Mouse (Mus musculus) limb, embryonic 14.5 days (tissue): Measurements from ENCODE around the gene A730049H05Rik. TPM values are rescaled to one million over a fixed set of nuclear protein-coding genes. Genes with fewer than 3 reads are reported as not detected.

ENCODE experiments used
- ATAC-seq: fragments of 200-750 bp; cut with Nextera tagmentation; 2 replicates; pipeline ENCODE4 v1.8.0; 2017; ENCODE audit warnings: low read depth, moderate number of reproducible peaks, moderate TSS enrichment; ENCODE audit not compliant: low FRiP score
- DNase-seq: peaks from one replicate; pipeline ENCODE4 v3.0.0-alpha.2; 2015; ENCODE audit warnings: low spot score
- H3K27ac ChIP-seq: fragments of 300-500 bp; sonication (generic); replicated peaks from 2 replicates; pipeline ENCODE4 v1.5.1; 2014; ENCODE audit warnings: low read depth, mild to moderate bottlenecking, low read length, moderate library complexity, mixed read lengths
- H3K27me3 ChIP-seq: fragments of 300-500 bp; sonication (generic); 2 replicates; pipeline ENCODE4 v1.6.1; 2014; ENCODE audit warnings: low read length, mixed read lengths; ENCODE audit not compliant: control insufficient read depth, insufficient read depth
- H3K36me3 ChIP-seq: fragments of 300-500 bp; sonication (generic); 2 replicates; pipeline ENCODE4 v1.6.1; 2014; ENCODE audit warnings: mild to moderate bottlenecking, low read length, moderate library complexity, mixed read lengths; ENCODE audit not compliant: control insufficient read depth, insufficient read depth
- H3K4me1 ChIP-seq: fragments of 300-500 bp; sonication (generic); 2 replicates; pipeline ENCODE4 v1.6.1; 2014; ENCODE audit warnings: antibody characterized with exemption, low read length, mixed read lengths; ENCODE audit not compliant: control insufficient read depth, insufficient read depth
- H3K4me2 ChIP-seq: fragments of 300-500 bp; sonication (generic); replicated peaks from 2 replicates; pipeline ENCODE4 v1.6.1; 2014; ENCODE audit warnings: low read depth, mild to moderate bottlenecking, low read length, moderate library complexity; ENCODE audit not compliant: severe bottlenecking
- H3K4me3 ChIP-seq: fragments of 300-500 bp; sonication (generic); replicated peaks from 2 replicates; pipeline ENCODE4 v1.5.1; 2014; ENCODE audit warnings: low read length
- H3K9ac ChIP-seq: fragments of 300-500 bp; sonication (generic); 2 replicates; pipeline ENCODE4 v1.6.1; 2014; ENCODE audit warnings: mild to moderate bottlenecking, low read depth, low read length, moderate library complexity; ENCODE audit not compliant: severe bottlenecking
- H3K9me3 ChIP-seq: fragments of 300-500 bp; sonication (generic); 2 replicates; pipeline ENCODE4 v1.6.1; 2016; ENCODE audit warnings: low read length; ENCODE audit not compliant: control insufficient read depth
- POLR2A ChIP-seq: fragments of 200-500 bp; IDR thresholded peaks from 2 replicates; pipeline ENCODE4 v1.8.0; 2012; ENCODE audit warnings: inconsistent platforms, mild to moderate bottlenecking, moderate library complexity, borderline replicate concordance; ENCODE audit not compliant: insufficient read depth, insufficient read length; ENCODE audit errors: extremely low read depth
- WGBS: fragments of 180-500 bp; shearing (Covaris S2); extraction: QIAGEN DNeasy Blood & Tissue Kit; methylation state at CpG from one replicate; pipeline ENCODE4 v1.1.7; 2014; 5-methylcytosine and 5-hydroxymethylcytosine counted together
- polyA plus RNA-seq, 2 experiments: library from polyadenylated mRNA; depleted of rRNA in 1 of 2; stranded (reverse) in 1 of 2; unstranded in 1 of 2; fragments of >200 nt; fragmentation: Nextera tagmentation in 1 of 2; extraction: Ambion mirVana in 1 of 2; gene quantifications; 2 replicates each; pipeline versions ENCODE4 v1.2.1 to v1.2.3; 2012 to 2014

The A730049H05Rik gene
- 0.06 and 0.10 TPM in 2 replicates for polyA plus RNA-seq (2012; rRNA removed)
- 0.54 and 0.63 TPM in 2 replicates for polyA plus RNA-seq (2014; fragmentation: Nextera tagmentation; extraction: Ambion mirVana)

DNA sequence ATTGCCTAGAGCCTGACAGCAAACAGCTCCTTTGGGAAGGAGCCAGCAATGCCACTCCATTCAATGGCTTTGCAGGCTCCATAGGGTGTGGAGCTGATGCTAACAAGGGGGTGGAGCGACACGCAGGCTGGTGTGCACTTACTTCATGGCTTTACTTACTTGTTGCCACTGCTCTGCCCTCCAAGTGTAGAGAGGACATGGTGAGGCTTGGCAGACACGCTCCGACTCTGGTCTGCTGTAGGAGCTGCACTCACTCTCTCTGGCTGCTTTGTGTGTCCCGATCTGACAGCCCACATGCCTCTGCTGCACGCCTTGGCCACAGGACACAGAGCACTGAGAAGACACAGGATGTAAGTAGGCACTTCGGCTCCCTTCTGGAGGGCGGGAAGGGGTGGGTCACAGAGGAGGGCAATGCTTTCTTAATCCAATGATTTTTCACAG, at the start of gene A730049H05Rik:
Gene A730049H05Rik (plus strand): TSS at position 168 of the 441 bp plus-strand sequence.
- no peak within 1 kb of the TSS for H3K4me2 ChIP-seq
- no peak for ATAC-seq

DNA sequence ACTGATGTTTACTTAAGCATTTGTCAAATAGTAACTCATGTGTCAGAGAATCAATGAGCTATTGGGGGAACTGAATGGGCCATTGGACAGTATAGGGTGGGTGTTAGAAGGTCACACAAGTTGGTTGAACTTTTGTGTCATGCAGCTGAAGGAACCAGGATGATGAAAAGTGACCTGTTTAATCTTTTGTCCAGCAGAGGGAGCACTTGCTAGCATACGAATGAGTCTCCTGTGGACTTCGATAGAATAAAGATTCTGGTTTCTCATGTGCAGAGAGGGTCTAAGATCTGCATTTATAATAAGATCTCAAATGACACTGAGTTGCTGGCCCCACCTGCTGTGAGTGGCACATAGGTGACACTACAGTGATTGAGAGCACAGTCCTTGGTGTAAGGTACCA, 39.9 kb upstream of the A730049H05Rik start:
- H3K9ac ChIP-seq = no peak overlapping the region
- WGBS = 15% methylated on average over 2 of the region's 2 CpGs
- DNase-seq (peak; percentile 67), ATAC-seq (no peak)
- no peaks in the 10 kb centered on the region for H3K27me3 ChIP-seq
- no peaks in the 10 kb centered on the region for H3K4me1 ChIP-seq
- TF ChIP-seq POLR2A = no peak
- H3K4me3 ChIP-seq = no peak overlapping the region
- no peak overlapping the region for H3K4me2 ChIP-seq
- H3K9me3 ChIP-seq = no peaks in the 10 kb centered on the region
- peaks cover 14% of the 10 kb centered on the region for H3K36me3 ChIP-seq
- H3K27ac ChIP-seq = no peak overlapping the region

More for the DNA sequence above, at the start of gene A730049H05Rik:
- H3K4me1 ChIP-seq = no peaks in the 10 kb centered on the region
- H3K36me3 ChIP-seq = peaks cover 16% of the 10 kb centered on the region
- no peak within 1 kb of the TSS; the same call in 1 of the 2 replicates for H3K9ac ChIP-seq
- no peak within 1 kb of the TSS for H3K4me3 ChIP-seq
- WGBS = 25% methylated on average over 8 of the region's 8 CpGs
- no peak for DNase-seq
- H3K27me3 ChIP-seq = no peaks in the 10 kb centered on the region
- TF ChIP-seq POLR2A = no peak
- H3K9me3 ChIP-seq = no peaks in the 10 kb centered on the region
- no peak within 1 kb of the TSS for H3K27ac ChIP-seq

DNA sequence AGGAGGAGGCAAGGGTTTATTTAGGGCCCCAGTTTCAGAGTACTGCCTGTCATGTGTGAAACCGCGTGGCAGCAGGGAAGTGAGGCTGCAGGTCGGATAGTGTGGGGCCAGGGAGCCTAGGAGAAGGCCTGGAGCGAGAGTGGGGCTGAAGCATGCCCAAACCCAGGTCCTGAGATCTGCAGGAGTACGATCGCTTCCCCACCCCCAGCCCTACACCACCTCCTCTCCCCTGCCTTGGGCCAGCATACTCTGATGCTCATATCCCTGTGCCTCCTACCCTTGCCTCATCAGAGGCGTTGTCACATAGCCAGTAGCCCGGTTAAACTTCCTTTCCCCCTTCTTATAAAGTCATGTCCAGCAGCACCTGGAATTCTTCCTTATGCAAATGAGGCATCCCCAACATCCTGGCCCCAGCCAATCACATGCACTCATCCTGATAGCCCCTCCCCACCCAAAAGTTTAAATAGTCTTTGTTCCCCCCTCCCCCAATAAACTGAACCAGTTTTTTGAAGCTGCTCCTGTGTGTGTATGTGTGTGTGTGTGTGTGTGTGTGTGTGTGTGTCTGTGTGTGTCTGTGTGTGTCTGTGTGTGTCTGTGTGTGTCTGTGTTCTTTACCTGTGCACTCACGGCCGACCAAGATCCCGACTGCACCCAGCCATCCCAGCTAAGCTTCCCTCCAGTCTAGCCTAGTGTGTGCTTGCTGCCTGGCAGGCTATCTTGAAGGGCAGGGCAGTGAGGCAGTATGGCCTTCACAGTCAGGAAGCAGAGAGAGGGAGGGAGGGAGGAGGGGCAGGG, 36.9 kb upstream of the A730049H05Rik start:
- 74% methylated on average over 11 of the region's 11 CpGs for WGBS
- TF ChIP-seq POLR2A = no peak
- DNase-seq = no peak

DNA sequence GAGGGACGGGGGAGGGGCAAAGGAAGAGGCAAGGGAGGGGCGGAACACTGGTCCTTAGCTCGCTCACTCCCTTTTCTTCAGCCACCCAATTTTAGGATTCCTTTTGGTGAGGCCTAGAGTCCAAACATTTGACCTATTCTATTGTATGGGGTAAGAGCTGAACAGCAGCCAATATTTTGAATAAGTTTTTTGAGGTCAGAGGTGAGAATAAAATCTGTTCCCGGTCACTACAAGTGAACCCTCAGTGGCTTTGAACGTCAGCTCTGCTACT, 36.4 kb upstream of the A730049H05Rik start:
- Histone ChIP-seq H3K27ac (no peak overlapping the region), H3K4me1 (no peaks in the 10 kb centered on the region), H3K27me3 (no peaks in the 10 kb centered on the region), H3K4me3 (no peak overlapping the region), H3K36me3 (peaks cover 16% of the 10 kb centered on the region), H3K9ac (no peak overlapping the region), H3K9me3 (no peaks in the 10 kb centered on the region), H3K4me2 (no peak overlapping the region)
- WGBS = 53% methylated on average over 5 of the region's 5 CpGs
- no peak for TF ChIP-seq POLR2A
- no peak for DNase-seq
- ATAC-seq = no peak

More for the DNA sequence above, 36.9 kb upstream of the A730049H05Rik start:
- ATAC-seq = no peak
- Histone ChIP-seq H3K4me3 (no peak overlapping the region), H3K27ac (no peak overlapping the region), H3K4me1 (no peaks in the 10 kb centered on the region), H3K36me3 (peaks cover 16% of the 10 kb centered on the region), H3K27me3 (no peaks in the 10 kb centered on the region), H3K9ac (no peak overlapping the region), H3K9me3 (no peaks in the 10 kb centered on the region), H3K4me2 (no peak overlapping the region)

DNA sequence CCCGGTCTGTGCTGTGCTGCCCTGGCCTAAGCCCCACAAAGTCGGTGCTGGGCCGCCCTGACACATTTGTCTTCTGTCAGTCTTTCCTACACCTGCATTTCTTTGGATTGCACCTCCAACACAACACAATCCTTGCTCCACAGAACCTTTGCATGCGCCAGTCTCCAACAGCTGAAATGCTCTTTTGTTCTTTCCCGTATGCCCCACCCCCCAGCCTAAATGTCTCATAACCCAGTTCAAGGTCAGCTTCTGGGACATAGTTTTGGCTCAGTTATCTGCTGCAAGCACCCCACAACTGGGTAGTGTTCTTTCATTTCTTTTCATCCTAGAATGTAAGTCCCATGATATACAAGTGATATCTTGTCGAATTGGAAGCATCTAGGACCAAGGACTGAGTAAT, 34.8 kb upstream of the A730049H05Rik start:
- Histone ChIP-seq H3K4me1 (no peaks in the 10 kb centered on the region), H3K9me3 (no peaks in the 10 kb centered on the region), H3K4me3 (no peak overlapping the region), H3K36me3 (peaks cover 6% of the 10 kb centered on the region; the same call in 1 of the 2 replicates), H3K27ac (no peak overlapping the region), H3K4me2 (no peak overlapping the region), H3K9ac (no peak overlapping the region), H3K27me3 (no peaks in the 10 kb centered on the region)
- TF ChIP-seq POLR2A = no peak
- DNase-seq = no peak
- no peak for ATAC-seq
- 87% methylated on average over 6 of the region's 6 CpGs for WGBS
